Mouse (Mus musculus) retina, adult 2 months (tissue): ENCODE measurements around the gene Camk2b.
"Not testable (repeated sequence)": the region's sequence is repeated elsewhere in the genome, so short reads cannot be mapped to it uniquely, and the experiment has no call there.

Experiments
- DNase-seq: peaks from one replicate; pipeline ENCODE4 v3.0.0-alpha.2; 2012; ENCODE audit warnings: low read depth, low spot score

The Camk2b gene

DNA sequence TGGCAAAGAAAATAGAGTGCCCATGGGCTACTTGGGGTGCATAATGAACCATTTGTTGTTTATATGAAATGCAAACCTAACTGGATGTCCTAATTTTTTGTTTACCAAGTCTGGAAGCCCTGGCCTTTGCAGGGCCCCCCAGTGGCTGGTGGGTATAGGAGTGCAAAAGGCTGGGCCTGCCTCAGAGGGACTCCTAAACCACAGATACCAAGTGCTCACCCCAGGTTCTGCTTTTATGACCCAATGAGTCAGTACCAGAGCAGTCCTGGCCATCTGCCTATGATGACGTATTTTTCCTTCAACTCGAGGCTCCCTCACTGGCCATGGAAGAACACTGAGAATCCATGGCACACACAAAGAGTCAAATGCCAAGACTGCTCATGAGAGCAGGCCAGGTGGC is 121.1 kb downstream of the Camk2b start:
- no peak for DNase-seq

DNA sequence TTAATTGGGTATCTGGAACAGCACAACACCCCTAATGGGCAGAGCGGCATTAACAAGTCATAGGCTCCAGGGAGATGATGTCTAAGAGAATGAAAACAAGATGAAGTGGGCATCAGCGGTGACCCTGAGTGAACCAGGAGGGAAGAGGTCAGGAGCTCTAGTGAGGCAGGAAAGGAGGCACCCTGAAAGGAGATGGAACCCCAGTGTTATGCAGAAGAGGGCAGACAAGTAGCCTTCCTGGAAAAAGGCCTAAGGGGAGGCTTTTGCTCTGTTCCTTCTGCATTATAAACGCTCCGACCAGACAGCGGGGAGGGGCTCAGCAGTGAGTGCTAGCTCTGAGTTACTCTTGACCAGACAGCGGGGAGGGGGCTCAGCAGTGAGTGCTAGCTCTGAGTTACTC is 123.2 kb downstream of the Camk2b start:
- no peak for DNase-seq

GRCm38 (mm10) chr11:5934531-5934930 is 131.6 kb downstream of the Camk2b start:
- DNase-seq, result not testable (repeated sequence)

GRCm38 (mm10) chr11:5931947-5932346 is 134.2 kb downstream of the Camk2b start:
- not testable (repeated sequence) for DNase-seq

- no peak for DNase-seq
These were observed 135.6 kb downstream of the Camk2b start for GRCm38 (mm10) chr11:5930578-5930977.

DNA sequence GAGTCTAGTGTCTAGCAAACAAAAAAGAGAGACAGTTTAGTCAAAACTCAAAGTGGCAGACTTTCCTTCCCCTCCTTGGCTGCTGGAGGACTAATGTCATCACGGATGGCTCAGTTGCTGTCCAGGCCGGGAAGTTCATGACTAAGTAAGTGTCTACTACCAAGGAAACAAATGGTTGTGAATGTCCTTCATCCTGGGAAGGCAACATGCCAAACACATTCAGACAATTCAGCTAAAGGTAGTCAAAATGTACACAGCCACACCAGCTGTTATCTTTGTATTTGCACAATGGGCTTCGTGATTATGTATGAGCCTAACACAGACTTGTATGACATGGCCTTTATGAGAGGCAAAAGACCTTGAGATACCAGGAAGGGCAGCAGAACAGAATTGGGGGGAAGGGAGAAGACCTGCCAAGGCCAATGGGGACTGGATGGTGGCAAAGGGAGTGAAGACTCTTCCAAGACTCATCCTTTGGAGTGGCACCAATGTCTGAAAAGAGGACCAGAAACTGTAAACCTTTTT is 139.4 kb downstream of the Camk2b start:
- DNase-seq, result no peak

- no peak for DNase-seq
These were observed 141.5 kb downstream of the Camk2b start for GRCm38 (mm10) chr11:5924699-5925098.

DNA sequence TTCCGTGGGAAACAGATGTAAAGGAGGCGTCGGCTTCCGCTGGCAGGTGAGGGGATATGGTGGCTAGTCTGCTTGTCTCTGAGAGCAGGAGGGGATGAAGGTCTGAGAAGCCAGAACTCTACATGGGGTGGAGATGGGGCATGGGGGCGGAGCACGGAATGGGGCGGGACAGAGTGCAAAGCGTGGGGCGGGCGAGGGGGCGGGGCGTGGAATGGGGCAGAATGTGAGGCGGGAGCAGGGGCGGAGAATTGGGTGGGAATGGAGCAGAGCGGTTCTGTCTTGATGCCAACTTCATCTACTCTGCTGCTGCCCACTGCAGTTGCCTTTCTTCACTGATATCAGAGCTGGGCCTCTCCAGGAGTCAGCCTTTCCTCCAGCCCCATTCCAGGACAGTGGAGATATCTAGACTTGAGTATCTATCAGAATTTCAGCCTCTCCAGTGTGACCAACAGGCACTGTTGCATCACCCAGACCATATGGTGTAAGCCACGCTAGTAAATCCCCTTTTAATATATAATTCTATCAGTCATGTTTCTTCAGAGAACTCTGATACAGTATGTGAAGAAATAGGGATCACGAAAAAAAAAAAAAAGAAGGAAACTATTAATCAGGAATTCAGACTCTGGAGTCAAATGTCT is 145.7 kb downstream of the Camk2b start:
- no peak for DNase-seq
